Mouse (Mus musculus) C2C12 (cell line): ENCODE results near the gene Slc26a5. TPM values are rescaled to one million over a fixed set of nuclear protein-coding genes. Genes with fewer than 3 reads are reported as not detected.

Experiments used
- H3K27me3 ChIP-seq: one replicate; pipeline ENCODE4 v1.6.1; 2011; ENCODE audit not compliant: control insufficient read depth, insufficient read depth, insufficient read length
- H3K36me3 ChIP-seq: one replicate; pipeline ENCODE4 v1.6.1; 2011; ENCODE audit not compliant: control insufficient read depth, insufficient read depth
- H3K4me3 ChIP-seq: one replicate; pipeline ENCODE4 v1.5.1; 2011; ENCODE audit warnings: mild to moderate bottlenecking, control low read depth; ENCODE audit not compliant: poor library complexity, insufficient read depth, severe bottlenecking
- H3K79me2 ChIP-seq: one replicate; pipeline ENCODE4 v1.6.1; 2011; ENCODE audit not compliant: control insufficient read depth, insufficient read depth
- H3K79me3 ChIP-seq: one replicate; pipeline ENCODE4 v1.6.1; 2011; ENCODE audit warnings: low read depth, control low read depth
- H3ac ChIP-seq: one replicate; pipeline ENCODE3; 2011; ENCODE audit warnings: low read depth; ENCODE audit not compliant: control insufficient read depth, insufficient read length
- CEBPB ChIP-seq: IDR thresholded peaks from one replicate; pipeline ENCODE4 v1.6.1; 2011; ENCODE audit warnings: low read depth, mild to moderate bottlenecking, control low read depth, moderate library complexity
- CTCF ChIP-seq: IDR thresholded peaks from one replicate; pipeline ENCODE4 v1.5.1; 2011; ENCODE audit not compliant: control insufficient read depth, insufficient read depth, insufficient read length
- FOSL1 ChIP-seq: IDR thresholded peaks from one replicate; pipeline ENCODE4 v1.8.0; 2011; ENCODE audit warnings: mild to moderate bottlenecking, low read length; ENCODE audit not compliant: poor library complexity, insufficient read depth, severe bottlenecking
- MAX ChIP-seq: IDR thresholded peaks from one replicate; pipeline ENCODE4 v1.6.1; 2011; ENCODE audit warnings: mild to moderate bottlenecking, control low read depth
- MYOD1 ChIP-seq: IDR thresholded peaks from one replicate; pipeline ENCODE4 v1.6.1; 2011; ENCODE audit warnings: low read depth; ENCODE audit not compliant: control insufficient read depth, insufficient read length
- MYOG ChIP-seq: IDR thresholded peaks from one replicate; pipeline ENCODE4 v1.6.1; 2011; ENCODE audit not compliant: control insufficient read depth, insufficient read length; ENCODE audit errors: extremely low read depth
- USF1 ChIP-seq: IDR thresholded peaks from one replicate; pipeline ENCODE4 v1.6.1; 2011; ENCODE audit warnings: low read depth, mild to moderate bottlenecking, control low read depth, moderate library complexity
- polyA plus RNA-seq: library from polyadenylated mRNA; unstranded; fragments of >200 nt; fragmentation: generic; extraction: Trizol; gene quantifications from one replicate; pipeline ENCODE4 v1.2.1, GENCODE M21; 2012; ENCODE audit warnings: missing spikeins

Slc26a5 gene
- polyA plus RNA-seq, 1 experiment: not detected

- H3K79me3 ChIP-seq: no peaks in the 10 kb centered on the region
Measured at GRCm38 (mm10) chr5:21831761-21832160, 33.6 kb downstream of the Slc26a5 start.

GRCm38 (mm10) chr5:21828855-21829254 is 36.5 kb downstream of the Slc26a5 start:
- H3ac ChIP-seq: no peak overlapping the region
- H3K79me2 ChIP-seq: no peaks in the 10 kb centered on the region
- no peak overlapping the region for H3K4me3 ChIP-seq
- H3K36me3 ChIP-seq: no peaks in the 10 kb centered on the region
- no peak for TF ChIP-seq CTCF
- TF ChIP-seq CEBPB: no peak
- no peak for TF ChIP-seq MYOG
- TF ChIP-seq USF1: no peak
- no peak for TF ChIP-seq FOSL1
- TF ChIP-seq MYOD1: no peak
- no peak for TF ChIP-seq MAX
- H3K79me3 ChIP-seq: no peaks in the 10 kb centered on the region
- H3K27me3 ChIP-seq: peaks cover 10% of the 10 kb centered on the region

More at GRCm38 (mm10) chr5:21831761-21832160, 33.6 kb downstream of the Slc26a5 start:
- peaks cover 10% of the 10 kb centered on the region for H3K27me3 ChIP-seq
- no peak overlapping the region for H3K4me3 ChIP-seq
- H3ac ChIP-seq: no peak overlapping the region
- TF ChIP-seq CEBPB (no peak), FOSL1 (no peak), MYOG (no peak)
- no peaks in the 10 kb centered on the region for H3K36me3 ChIP-seq
- H3K79me2 ChIP-seq: no peaks in the 10 kb centered on the region

- TF ChIP-seq FOSL1: no peak
- TF ChIP-seq MYOG: no peak
- no peak for TF ChIP-seq MYOD1
- no peak for TF ChIP-seq MAX
- no peak for TF ChIP-seq CEBPB
- no peak for TF ChIP-seq CTCF
- no peak for TF ChIP-seq USF1
- Histone ChIP-seq H3K79me3 (no peaks in the 10 kb centered on the region), H3ac (no peak overlapping the region), H3K27me3 (peaks cover 13% of the 10 kb centered on the region), H3K79me2 (no peaks in the 10 kb centered on the region), H3K4me3 (no peak overlapping the region), H3K36me3 (no peaks in the 10 kb centered on the region)
Measured at GRCm38 (mm10) chr5:21827643-21828042, 37.8 kb downstream of the Slc26a5 start.

GRCm38 (mm10) chr5:21826370-21826769 is 39.0 kb downstream of the Slc26a5 start:
- no peak for TF ChIP-seq FOSL1
- TF ChIP-seq MYOG: no peak
- TF ChIP-seq CEBPB: no peak
- no peak for TF ChIP-seq MAX
- no peak for TF ChIP-seq CTCF
- TF ChIP-seq MYOD1: no peak
- no peak for TF ChIP-seq USF1
- H3K4me3 ChIP-seq: no peak overlapping the region
- peaks cover 14% of the 10 kb centered on the region for H3K27me3 ChIP-seq
- no peaks in the 10 kb centered on the region for H3K79me2 ChIP-seq
- H3ac ChIP-seq: no peak overlapping the region
- no peaks in the 10 kb centered on the region for H3K36me3 ChIP-seq
- no peaks in the 10 kb centered on the region for H3K79me3 ChIP-seq

- H3K79me2 ChIP-seq: no peaks in the 10 kb centered on the region
- TF ChIP-seq USF1 (no peak), CTCF (no peak), MYOD1 (no peak), MAX (no peak), CEBPB (no peak), FOSL1 (no peak), MYOG (no peak)
- no peaks in the 10 kb centered on the region for H3K27me3 ChIP-seq
- no peak overlapping the region for H3K4me3 ChIP-seq
- no peak overlapping the region for H3ac ChIP-seq
- H3K79me3 ChIP-seq: no peaks in the 10 kb centered on the region
- no peaks in the 10 kb centered on the region for H3K36me3 ChIP-seq
Measured at GRCm38 (mm10) chr5:21813994-21814393, 51.4 kb downstream of the Slc26a5 start.

- H3K4me3 ChIP-seq: no peak overlapping the region
- H3K27me3 ChIP-seq: no peaks in the 10 kb centered on the region
- H3K36me3 ChIP-seq: no peaks in the 10 kb centered on the region
- TF ChIP-seq MAX (no peak), MYOD1 (no peak), CTCF (no peak), USF1 (no peak), CEBPB (no peak), MYOG (no peak), FOSL1 (no peak)
- no peak overlapping the region for H3ac ChIP-seq
- no peaks in the 10 kb centered on the region for H3K79me2 ChIP-seq
- H3K79me3 ChIP-seq: no peaks in the 10 kb centered on the region
Measured at GRCm38 (mm10) chr5:21810924-21811323, 54.5 kb downstream of the Slc26a5 start.
